Mouse (Mus musculus) right cerebral cortex, postnatal 4 days (tissue): ENCODE measurements around the gene Zfp72.

Experiments used
- DNase-seq: peaks from one replicate; pipeline ENCODE4 v3.0.0-alpha.2; 2022

The Zfp72 gene

DNA sequence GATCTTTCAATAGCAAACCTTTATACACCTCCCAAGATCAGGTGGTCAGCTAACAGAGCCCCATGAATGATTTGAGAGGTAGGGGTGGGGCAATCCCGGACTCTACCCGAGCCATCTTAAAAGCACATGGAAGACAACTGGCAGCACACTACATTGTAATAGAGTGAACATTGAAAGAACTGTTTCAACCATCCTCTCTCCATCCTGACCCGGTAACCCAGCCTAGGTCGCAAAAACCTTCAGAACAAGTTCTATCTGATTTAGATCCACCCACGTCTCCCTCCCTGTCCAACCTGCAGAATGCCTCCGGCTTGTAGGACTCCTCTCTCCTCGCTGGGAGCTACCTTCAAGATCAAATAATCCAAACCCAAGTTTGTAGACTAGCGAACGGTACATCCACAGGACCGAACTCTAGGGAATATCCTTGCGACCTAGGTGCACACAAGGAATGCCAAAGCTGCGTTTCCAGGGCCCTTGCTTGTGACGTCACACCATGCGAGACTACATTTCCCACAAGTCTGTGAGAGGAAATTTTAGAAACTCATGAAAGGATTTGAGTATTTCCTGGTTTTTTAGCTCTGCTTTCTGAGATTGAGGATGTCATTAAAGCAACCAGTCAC, at the start of gene Zfp72:
Gene Zfp72 (minus strand): TSS at position 466 of the 620 bp plus-strand sequence.
- peak; percentile 62 for DNase-seq

DNA sequence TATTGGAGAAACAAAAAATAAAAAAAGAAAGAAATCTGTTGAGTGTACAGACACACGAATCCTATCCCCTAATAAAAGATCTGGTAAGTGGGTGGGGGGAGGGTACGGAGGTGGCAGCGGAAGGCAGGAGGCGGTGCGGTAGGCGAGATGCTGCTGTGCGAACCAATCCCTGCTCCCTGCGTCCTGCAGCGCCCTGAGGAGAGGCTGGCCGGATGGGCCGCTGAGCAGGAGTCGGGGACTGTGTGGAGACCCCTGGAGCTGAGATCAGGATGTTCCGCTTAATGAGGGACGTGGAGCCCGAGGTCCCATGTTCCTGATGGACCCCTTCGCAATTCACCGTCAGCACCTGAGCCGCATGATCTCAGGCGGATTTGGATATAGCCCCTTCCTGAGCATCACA, 49.3 kb upstream of the Zfp72 start:
- DNase-seq = no peak

DNA sequence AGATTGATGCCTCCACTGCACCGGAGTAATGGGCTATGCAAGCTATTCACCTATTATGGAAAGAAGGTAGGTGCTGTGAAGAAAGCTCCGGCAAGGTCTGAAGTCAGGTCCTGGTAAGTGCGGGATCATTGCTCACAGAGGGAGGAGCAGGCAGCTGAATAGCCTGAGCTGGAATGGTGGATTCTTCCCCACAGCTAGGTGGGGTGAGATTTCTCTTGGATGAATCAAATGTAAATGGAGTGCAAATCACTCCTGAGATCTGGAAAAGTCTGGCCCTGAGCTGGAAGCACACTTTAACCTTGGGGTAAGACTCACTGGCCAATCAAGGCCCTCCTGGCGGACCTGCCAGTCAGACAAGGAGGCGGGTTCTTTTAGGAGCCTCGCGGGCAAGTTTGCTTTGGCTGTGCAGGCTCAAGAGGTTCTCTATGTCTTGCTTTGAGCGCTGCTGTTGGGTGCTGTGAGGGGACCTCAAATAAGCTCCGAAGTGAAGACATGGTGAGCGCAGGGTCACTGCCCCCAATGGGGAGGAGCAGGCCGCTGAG, 8.7 kb upstream of the Zfp72 start, which contains the start of gene Ftl1-ps1:
Gene Ftl1-ps1 (plus strand): TSS at position 397 of the 542 bp plus-strand sequence.
- DNase-seq = no peak

DNA sequence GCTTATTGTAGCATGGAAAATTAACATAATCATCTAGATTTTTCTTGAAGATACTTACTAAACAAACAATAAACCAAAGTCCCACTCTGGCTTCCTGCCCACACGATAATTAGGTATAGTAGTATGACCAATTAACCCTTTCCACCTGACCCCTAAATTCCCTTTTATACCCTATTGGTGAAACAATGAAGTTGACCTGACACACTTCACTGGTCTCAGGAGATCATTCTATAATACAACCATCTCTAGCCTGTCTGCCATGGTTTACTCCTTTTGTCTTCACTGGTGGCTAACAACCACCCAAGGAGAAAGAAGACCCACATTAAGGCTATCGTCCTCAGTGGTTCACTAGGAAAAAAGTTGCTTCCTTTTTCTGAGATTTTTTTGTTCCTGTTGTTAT, 520 bp upstream of the Zfp72 start:
- no peak for DNase-seq

DNA sequence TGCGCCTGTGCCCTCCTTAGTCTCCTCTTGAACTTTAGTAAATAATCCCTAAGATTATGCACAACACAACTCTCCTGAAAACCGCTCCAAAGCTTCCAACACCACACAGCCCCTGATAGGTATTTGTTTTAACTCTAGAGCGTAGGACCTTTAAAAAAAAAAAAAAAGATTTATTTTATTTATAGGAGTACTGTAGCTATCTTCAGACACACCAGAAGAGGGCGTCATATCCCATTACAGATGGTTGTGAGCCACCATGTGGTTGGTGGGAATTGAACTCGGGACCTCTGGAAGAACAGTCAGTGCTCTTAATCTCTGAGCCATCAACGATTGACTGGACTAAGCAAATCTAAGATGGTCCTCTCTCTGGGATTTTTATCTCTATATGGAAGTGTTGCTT, 906 bp downstream of the Zfp72 start:
- no peak for DNase-seq

DNA sequence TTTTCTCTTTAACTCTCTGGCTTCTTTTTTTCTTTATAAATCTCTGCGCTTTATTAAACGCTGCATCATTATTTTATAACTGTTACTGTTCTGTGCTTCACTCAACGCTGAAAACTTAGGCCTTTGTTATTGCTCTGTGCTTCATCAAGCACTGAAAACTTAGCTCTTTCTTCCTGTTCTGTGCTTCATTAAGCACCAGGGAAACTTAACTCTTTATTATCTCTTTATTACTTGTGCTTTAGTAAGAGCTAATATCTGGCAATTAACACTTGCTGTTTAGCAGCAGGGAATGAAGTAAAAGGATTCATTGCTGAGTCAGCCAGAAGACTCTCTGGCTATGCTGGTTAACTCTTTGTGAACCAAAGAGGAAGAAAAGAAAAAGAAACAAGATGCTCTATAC, 8.3 kb downstream of the Zfp72 start:
- DNase-seq = no peak

DNA sequence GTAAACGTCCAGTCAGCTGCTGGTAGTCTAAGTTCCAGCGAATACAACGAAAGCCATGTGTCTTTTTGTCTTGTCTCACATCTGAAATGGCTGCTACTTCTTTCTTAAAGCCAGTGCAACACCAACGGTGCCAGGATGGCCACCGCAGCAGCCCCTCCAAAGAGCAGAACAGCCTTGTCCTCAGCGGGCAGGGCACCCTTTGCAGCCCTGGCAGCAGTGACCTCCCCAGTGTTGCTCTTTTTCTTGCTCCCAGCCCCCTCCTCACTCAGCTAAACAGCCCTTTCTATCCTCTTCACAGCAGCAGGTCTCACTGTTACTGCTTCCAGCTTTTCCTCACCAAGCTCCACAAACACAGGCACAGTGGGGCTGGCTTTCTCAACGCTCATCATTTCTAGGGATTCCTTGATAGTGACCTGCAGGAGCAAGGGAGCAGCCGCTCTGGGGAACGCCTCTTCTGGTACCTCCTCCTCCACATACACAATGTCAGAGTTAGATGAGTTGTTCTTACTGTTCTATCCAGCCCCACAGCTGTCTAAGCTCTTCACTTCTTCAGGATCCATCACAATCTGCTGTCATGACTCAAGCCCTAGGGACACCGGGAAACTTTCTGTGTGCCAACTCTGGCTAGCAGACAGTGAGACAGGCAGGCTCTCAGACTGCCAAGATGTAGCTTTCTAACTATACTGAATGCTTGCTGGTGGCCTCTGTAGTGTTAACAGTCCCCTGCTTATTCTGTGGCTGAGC, 8.9 kb downstream of the Zfp72 start:
- no peak for DNase-seq

DNA sequence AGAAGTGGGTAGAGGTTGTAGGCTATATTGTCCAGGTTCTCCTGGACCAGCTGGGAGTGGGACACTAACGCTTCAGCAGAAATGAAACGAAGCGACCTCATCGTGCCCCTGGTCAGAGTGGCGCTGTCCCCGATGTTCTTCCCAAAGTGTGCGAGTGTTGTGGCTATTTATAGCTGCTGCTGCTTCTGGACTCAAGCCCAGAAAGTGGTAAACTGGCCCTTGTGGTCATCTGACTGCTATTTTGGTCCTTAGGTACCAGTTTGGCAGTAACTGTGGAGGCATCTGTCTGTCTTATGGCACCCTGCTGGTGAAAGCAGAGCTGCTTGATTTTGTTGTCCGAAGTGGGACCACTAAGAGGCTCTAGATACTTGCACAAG, 26.8 kb downstream of the Zfp72 start, which contains the start of gene Lrrc14b:
Gene Lrrc14b (minus strand): TSS at position 147 of the 377 bp plus-strand sequence.
- DNase-seq = no peak

DNA sequence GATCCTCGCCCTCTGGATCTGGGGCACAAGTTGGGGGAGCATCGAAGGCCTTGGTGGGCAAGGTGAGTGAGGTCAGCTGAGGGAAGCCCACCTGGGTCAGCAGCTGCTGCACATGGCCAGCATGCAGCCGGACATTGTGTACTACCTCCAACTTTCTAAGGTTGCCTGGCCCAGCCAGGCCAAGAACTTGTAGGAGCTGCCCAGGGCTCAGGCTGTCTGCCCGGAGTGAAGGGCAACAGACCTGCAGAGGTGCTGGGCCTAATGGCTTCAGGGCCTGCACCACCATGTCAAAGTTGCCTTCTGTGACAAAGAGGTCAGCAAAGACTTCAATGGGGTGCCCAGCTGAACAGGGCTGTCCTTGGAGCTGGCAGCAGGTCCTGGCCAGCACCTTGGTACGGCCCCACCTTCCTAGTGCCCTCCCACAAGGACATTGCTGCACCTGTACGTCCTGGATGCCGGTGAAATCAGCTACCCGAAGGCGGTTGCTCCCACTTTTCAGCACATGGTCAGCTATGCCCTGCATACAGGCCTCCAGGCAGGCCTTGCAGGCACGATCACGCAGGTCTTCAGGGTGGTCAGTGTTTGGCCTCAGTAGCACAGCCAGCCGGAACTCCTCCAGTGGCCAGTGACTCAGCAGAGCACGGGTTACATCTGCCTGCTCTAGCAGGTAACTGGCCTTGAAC, 27.3 kb downstream of the Zfp72 start:
- no peak for DNase-seq

DNA sequence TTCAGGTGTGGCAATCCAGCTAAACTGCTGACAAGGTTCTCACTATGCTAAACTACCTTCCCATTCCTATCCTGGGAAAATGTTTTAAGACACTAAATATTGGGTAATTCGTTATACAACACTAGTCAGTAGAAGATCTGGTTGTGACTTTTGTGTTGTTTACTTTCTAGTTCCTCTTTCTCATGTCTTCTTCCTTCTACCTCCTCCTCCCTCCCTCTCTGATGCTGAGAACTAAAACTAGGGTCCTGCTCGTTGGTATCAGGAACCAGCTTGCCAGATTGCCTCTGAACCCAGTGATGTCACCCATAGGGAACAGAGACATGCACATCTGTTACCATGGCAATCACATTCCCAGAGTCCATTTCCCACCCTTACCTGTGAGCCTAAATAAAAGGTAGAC, 28.4 kb downstream of the Zfp72 start:
- no peak for DNase-seq

DNA sequence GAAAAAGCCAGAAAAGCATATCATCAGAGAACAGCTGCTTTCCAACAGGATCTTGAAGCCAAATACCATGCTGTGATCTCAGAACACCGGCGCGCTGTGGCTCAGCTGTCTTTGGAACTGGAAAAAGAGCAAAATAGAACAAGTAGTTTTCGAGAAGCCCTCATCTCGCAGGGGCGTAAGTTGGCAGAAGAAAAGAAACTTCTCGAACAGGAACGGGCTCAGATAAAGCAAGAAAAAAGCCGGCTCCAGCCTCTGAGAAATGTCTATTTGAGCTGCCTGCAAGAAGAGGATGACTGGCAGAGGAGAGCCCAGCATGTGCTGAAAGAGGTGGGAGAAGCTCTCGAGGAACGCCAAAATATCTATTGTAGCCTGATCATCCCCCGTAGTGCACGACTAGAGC, 34.1 kb downstream of the Zfp72 start:
- no peak for DNase-seq

DNA sequence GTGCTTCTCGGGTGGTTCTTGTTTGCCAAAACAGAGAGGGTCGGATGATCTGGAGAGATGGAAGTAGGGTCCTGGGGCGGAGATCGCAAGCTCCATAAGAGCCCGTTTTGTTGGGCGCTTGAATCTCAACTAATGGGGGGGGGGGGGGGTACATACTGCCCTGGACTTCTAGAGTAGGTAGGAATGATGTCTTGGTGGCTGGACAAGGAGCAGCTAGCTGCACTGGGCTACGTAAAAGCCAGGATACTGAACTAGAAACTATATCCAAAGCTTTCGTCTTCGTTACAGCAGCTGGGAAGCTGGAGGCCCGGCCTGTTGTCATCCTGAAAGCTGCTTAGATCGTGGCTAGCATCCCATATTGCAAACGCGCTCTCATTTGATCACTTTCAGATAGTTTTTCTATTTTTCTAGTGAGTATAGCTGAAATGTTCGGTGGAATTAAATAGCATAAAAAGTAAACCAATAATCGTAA, 40.2 kb downstream of the Zfp72 start:
- peak; percentile 21 for DNase-seq

DNA sequence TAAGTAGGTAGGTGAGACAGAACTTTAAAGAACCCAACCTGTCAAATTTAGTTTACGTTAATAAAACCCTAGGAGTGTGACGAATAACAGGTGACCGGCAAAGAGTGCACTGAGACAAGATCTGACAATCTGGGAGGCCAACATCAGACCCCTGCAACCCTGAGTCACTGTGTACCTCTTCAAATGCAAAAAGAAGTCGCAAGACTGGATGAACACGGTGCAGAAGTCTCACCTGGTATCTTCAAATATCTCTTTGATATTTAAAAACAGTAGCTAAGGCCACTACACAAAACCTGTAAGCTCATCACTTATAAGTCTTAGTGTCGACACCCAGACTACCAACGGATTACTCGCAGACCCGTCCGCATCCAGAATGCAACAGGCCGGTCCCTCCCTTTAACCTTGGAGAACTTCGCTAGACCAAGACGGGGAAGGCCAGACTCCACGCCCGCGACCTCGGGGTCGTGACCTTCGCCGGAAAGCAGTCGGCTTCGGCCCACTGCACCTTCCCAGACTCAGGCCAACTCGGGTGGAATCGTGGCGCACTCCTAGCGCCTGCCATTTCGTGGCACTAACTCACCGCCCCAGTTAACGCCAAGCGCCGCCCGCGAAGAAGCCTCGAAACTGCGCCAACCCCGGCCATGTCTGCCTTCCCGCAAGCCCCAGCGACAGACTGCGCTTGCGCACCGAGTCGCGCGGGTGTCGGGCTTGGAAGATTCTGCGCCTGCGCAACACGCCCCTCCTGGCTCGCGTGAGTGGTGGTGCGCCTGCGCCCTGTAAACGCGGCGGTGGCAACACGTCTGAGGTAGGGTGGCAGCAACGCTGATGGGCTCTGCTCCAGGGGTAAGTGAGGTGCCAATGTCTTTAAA, 40.8 kb downstream of the Zfp72 start, which contains the start of the genes Sdha and Ccdc127:
Gene Sdha (minus strand): TSS at position 715 of the 869 bp plus-strand sequence.
Gene Ccdc127 (plus strand): TSS at position 744 of the 869 bp plus-strand sequence.
- DNase-seq = peak; percentile 97

DNA sequence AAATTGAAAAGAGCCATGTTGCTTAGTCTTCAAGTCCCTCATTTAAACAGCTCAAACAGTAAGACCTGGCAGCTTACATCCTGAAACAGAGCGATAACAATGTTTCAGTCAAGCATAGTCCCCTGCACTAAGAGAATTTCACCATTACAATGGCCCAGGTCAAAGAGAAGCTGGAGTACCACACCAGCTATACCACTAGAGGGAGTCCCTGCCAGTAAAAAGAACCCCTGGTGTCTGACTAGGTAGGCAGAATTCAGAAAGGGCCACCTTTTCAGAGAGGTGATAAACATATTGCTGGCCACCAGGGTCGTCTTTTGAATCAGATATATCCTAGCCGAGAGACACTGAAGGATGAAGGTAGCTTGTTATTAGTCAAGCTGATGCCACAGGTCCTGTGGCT, 49.6 kb downstream of the Zfp72 start:
- DNase-seq = no peak

DNA sequence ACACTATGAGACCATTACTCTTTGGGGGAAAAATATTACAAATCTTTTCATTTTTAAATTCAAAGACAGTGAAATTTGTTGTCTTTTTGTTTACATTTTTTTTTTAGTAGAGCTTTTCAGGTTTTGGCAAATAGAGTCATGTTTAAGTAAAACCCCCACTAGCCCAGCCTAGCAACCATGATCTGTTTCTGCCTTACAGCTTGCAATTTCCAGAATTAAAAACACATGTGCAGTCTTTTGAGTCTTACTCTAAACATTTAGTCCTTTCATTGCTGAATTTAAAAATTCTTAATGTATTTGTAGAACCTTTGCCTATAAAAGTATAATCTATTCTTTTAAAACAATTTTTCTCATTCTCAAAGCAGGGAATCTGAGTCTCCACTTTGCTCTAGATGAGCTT, 61.3 kb downstream of the Zfp72 start:
- DNase-seq = no peak
